Mouse (Mus musculus) T-cell, adult 66 days (primary cell): ENCODE data around the gene Olfr1286. TPM values are rescaled to one million over a fixed set of nuclear protein-coding genes. Genes with fewer than 3 reads are reported as not detected.

ENCODE experiments used
- total RNA-seq, 2 experiments: library from RNA; stranded (reverse); gene quantifications; 3 replicates in 1 of 2; 4 replicates in 1 of 2; pipeline ENCODE4 v1.2.4; 2023

Gene Olfr1286
- not detected for total RNA-seq

GRCm38 (mm10) chr2:111422931-111423330, at the start of gene Olfr1286:
Gene Olfr1286, minus strand, starts transcription at chr2:111423115.

DNA sequence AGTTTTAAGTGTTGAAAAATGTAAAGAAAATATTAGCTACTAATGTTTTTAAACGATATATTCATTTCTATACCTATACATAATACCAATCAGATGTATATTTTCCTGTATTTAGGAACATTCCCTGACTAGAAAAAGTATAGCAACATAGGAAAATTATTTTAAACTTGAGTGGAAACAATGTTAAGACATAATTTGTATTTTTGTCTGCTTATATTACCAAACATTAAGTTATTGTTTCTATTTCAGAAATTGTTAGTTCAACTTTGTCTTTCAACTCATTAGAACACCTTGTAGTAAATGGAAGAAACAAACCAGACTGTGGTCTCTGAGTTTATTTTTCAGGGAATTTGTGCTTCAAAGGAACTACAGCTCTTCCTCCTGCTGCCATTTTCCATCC, 25.9 kb upstream of the Olfr1286 start, which contains the start of gene Olfr1287:
TSS of gene Olfr1287 (plus strand) at position 301 of the 400 bp plus-strand sequence.

DNA sequence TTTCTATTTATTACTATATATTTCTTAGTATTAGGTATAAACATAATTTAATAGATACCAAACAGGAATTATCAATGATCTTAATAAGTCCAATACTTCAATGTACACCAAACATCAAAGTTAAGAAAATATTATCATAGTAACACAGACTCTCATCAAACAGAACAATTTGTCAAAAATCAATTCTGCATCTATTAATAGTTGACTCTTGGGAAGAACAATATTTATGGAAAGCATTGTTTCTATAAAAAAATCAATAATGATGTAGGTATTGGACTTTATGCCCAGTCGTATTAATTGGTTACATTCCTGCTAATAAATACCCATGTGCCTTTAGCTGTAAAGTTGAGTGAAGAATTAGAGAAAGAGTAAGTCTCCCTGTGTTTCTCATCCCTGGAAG, 47.7 kb downstream of the Olfr1286 start, which contains the start of gene Olfr1284:
TSS of gene Olfr1284 (plus strand) at position 301 of the 400 bp plus-strand sequence.

Other genes starting within 250 kb of the Olfr1286 start
- gene 4930430A15Rik, start 193.5 kb downstream of the Olfr1286 start, total RNA-seq, result not detected
- not detected for gene Olfr1275, start 187.8 kb downstream of the Olfr1286 start, total RNA-seq
- not detected for gene Olfr1276, start 168.6 kb downstream of the Olfr1286 start, total RNA-seq
- not detected for gene Olfr1277, start 149.0 kb downstream of the Olfr1286 start, total RNA-seq
- gene Olfr1278, start 133.0 kb downstream of the Olfr1286 start, total RNA-seq, result not detected
- gene Olfr1279, start 122.5 kb downstream of the Olfr1286 start, total RNA-seq, result not detected
- not detected for gene Olfr1280, start 109.1 kb downstream of the Olfr1286 start, total RNA-seq
- not detected for gene Olfr1281, start 96.6 kb downstream of the Olfr1286 start, total RNA-seq
- gene Olfr1282, start 87.0 kb downstream of the Olfr1286 start, total RNA-seq, result not detected
- not detected for gene Olfr1283, start 56.3 kb downstream of the Olfr1286 start, total RNA-seq
- not detected for gene Olfr1284, start 47.6 kb downstream of the Olfr1286 start, total RNA-seq
- gene Olfr1287, start 26.0 kb upstream of the Olfr1286 start, total RNA-seq, result not detected
- not detected for gene Olfr1288, start 51.0 kb upstream of the Olfr1286 start, total RNA-seq
- not detected for gene Olfr1289, start 57.7 kb upstream of the Olfr1286 start, total RNA-seq
- not detected for gene Olfr1290, start 70.7 kb upstream of the Olfr1286 start, total RNA-seq
- not detected for gene Olfr1291-ps1, start 74.1 kb upstream of the Olfr1286 start, total RNA-seq
- not detected for gene Olfr1293-ps, start 102.1 kb upstream of the Olfr1286 start, total RNA-seq
- not detected for gene Olfr1294, start 117.2 kb upstream of the Olfr1286 start, total RNA-seq
- not detected for gene Olfr1295, start 146.6 kb upstream of the Olfr1286 start, total RNA-seq
- gene Olfr1297, start 203.4 kb upstream of the Olfr1286 start, total RNA-seq, result not detected
- gene Olfr1298, start 226.1 kb upstream of the Olfr1286 start, total RNA-seq, result not detected
- not detected for gene Olfr1299, start 238.3 kb upstream of the Olfr1286 start, total RNA-seq